Mouse (Mus musculus) ES-Bruce4 (cell line): Measurements from ENCODE around the gene Sh3tc1. TPM values are rescaled to one million over a fixed set of nuclear protein-coding genes. Genes with fewer than 3 reads are reported as not detected.
A peak's percentile ranks its signal among the peaks of the same experiment; 100 is the strongest.

ENCODE experiments used
- H3K27ac ChIP-seq: 2 replicates; pipeline ENCODE4 v1.5.1; 2012; ENCODE audit warnings: low read length, inconsistent platforms; ENCODE audit not compliant: insufficient read depth
- H3K27me3 ChIP-seq: 2 replicates; pipeline ENCODE4 v1.6.1; 2012; ENCODE audit warnings: mild to moderate bottlenecking, low read length, inconsistent platforms; ENCODE audit not compliant: control insufficient read depth, poor library complexity, insufficient read depth, severe bottlenecking
- H3K36me3 ChIP-seq: 2 replicates; pipeline ENCODE4 v1.6.1; 2012; ENCODE audit warnings: inconsistent platforms, mild to moderate bottlenecking, low read length, moderate library complexity; ENCODE audit not compliant: control insufficient read depth, poor library complexity, insufficient read depth, severe bottlenecking
- H3K4me1 ChIP-seq: one replicate; pipeline ENCODE4 v1.8.1; 2011; ENCODE audit warnings: low read length; ENCODE audit not compliant: control insufficient read depth, insufficient read depth
- H3K4me3 ChIP-seq: 2 replicates; pipeline ENCODE4 v1.5.1; 2011; ENCODE audit warnings: low read depth, mild to moderate bottlenecking, low read length
- H3K9ac ChIP-seq: 2 replicates; pipeline ENCODE4 v1.6.1; 2012; ENCODE audit warnings: low read depth, mild to moderate bottlenecking, inconsistent platforms; ENCODE audit not compliant: poor library complexity, severe bottlenecking
- H3K9me3 ChIP-seq: replicated peaks from 2 replicates; pipeline ENCODE4 v1.6.1; 2012; ENCODE audit warnings: mild to moderate bottlenecking, low read length, inconsistent platforms; ENCODE audit not compliant: control insufficient read depth, poor library complexity, insufficient read depth, severe bottlenecking
- CTCF ChIP-seq: IDR thresholded peaks from one replicate; pipeline ENCODE4 v1.8.1; 2011; ENCODE audit warnings: low read depth, low read length
- EP300 ChIP-seq: IDR thresholded peaks from 2 replicates; pipeline ENCODE4 v1.6.1; 2011; ENCODE audit warnings: low read depth, low read length; ENCODE audit not compliant: insufficient read depth
- POLR2A ChIP-seq: IDR thresholded peaks from one replicate; pipeline ENCODE4 v1.8.1; 2011; ENCODE audit warnings: low read length; ENCODE audit not compliant: insufficient read depth
- polyA plus RNA-seq: library from polyadenylated mRNA; stranded (reverse); fragments of >200 nt; gene quantifications from 2 replicates; pipeline ENCODE4 v1.2.4, GENCODE M21; 2011; ENCODE audit warnings: low read depth; ENCODE audit not compliant: missing spikeins, insufficient read depth, insufficient read length

The Sh3tc1 gene
- polyA plus RNA-seq, 1 experiment = 3.6 TPM

DNA sequence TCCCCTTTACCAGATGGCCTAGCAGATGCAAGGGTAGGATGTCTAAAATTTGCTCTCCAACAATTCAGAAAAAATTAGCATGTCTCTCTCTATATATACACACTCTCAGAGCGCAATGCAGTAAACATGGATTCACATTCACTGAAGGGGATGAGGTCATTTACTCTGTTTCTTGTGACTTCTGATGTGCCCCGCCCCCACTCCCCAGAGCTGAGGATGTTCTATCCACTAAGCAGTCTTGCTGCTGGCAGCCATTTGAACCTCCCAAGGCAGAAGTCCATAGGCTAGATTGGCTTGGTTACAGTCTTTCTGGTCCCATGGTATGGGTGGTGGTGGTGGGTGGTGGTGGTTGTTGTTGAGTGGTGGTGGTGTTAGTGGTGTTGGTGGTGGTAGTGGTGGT is 17.9 kb downstream of the Sh3tc1 start:
- TF ChIP-seq POLR2A = no peak
- no peak for TF ChIP-seq CTCF
- no peak for TF ChIP-seq EP300
- Histone ChIP-seq H3K9ac (no peak overlapping the region), H3K9me3 (no peaks in the 10 kb centered on the region), H3K4me1 (peaks cover 7% of the 10 kb centered on the region), H3K36me3 (no peaks in the 10 kb centered on the region), H3K27ac (peak overlapping the region; percentile 75), H3K4me3 (no peak overlapping the region), H3K27me3 (no peaks in the 10 kb centered on the region)

DNA sequence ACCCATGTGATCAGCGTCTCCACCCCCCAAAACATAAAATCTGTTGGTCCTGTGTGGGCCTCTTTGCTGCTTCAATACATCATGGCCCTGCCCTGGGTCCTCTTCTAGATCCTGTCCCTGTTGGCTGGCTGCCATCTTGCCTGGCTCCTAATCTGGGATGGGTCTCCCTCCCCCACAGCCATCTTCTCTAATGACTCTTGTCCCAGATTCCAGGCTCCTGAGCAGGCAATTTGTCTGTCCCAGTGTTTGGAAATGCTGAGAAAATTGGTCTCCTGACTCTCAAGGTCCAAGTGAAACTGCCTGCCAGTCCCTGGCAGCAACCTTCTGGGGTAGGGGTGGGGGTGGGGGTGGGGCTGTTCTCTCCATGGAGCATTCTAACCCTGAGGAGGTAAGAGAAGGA is 19.9 kb downstream of the Sh3tc1 start:
- H3K9me3 ChIP-seq = no peaks in the 10 kb centered on the region
- no peaks in the 10 kb centered on the region for H3K27me3 ChIP-seq
- no peak overlapping the region for H3K9ac ChIP-seq
- no peak overlapping the region for H3K27ac ChIP-seq
- H3K4me1 ChIP-seq = peaks cover 7% of the 10 kb centered on the region
- TF ChIP-seq CTCF = no peak
- no peak for TF ChIP-seq POLR2A
- TF ChIP-seq EP300 = no peak
- H3K36me3 ChIP-seq = no peaks in the 10 kb centered on the region
- no peak overlapping the region for H3K4me3 ChIP-seq

DNA sequence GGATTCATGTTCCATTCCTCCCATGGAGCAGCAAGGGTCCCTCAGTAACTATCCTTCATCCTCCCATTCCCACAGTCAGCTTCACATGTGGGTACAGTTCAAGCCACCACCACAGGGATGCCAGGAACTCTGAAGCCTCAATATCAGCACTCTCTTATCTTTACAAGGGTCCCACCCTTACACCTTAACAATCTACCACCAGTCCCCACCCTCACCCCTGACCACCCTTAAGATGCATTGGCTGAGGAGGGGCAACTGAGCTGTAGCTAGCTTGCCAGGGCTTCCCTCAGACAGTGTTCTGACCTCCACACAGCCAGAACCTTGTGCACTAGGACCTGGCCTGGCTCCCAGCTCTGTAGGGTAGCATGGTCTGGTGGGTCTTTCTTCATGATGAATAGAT is 20.4 kb downstream of the Sh3tc1 start:
- Histone ChIP-seq H3K27ac (no peak overlapping the region), H3K9ac (no peak overlapping the region), H3K36me3 (no peaks in the 10 kb centered on the region), H3K27me3 (no peaks in the 10 kb centered on the region), H3K9me3 (no peaks in the 10 kb centered on the region), H3K4me3 (no peak overlapping the region), H3K4me1 (peaks cover 7% of the 10 kb centered on the region)
- TF ChIP-seq POLR2A (no peak), CTCF (no peak), EP300 (no peak)

DNA sequence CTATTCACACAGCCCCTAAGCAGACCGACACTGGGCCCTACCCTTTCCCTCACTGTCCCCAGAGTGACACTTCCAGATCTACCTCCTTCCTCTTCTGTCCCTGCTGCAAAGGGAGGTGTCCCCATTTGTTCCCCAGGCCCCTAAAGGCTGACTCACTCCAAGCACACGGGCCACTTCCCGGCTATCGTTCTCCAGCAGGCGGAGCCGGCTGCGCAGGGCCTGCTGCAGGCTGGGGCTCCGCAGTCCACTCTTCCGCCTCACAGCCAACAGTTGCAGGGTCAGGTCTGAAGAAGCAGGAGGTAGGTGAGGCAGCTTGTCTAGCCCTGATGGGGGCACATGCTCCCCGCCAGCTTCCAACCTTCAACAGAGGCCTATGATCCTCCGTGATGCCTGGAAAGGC is 21.0 kb downstream of the Sh3tc1 start:
- no peak for TF ChIP-seq CTCF
- no peak for TF ChIP-seq EP300
- no peak for TF ChIP-seq POLR2A
- Histone ChIP-seq H3K27ac (0 out of 2 replicates have a peak overlapping the region, but pooled peaks have one; percentile 2), H3K9me3 (no peaks in the 10 kb centered on the region), H3K27me3 (no peaks in the 10 kb centered on the region), H3K4me1 (peaks cover 7% of the 10 kb centered on the region), H3K4me3 (no peak overlapping the region), H3K36me3 (no peaks in the 10 kb centered on the region), H3K9ac (no peak overlapping the region)

DNA sequence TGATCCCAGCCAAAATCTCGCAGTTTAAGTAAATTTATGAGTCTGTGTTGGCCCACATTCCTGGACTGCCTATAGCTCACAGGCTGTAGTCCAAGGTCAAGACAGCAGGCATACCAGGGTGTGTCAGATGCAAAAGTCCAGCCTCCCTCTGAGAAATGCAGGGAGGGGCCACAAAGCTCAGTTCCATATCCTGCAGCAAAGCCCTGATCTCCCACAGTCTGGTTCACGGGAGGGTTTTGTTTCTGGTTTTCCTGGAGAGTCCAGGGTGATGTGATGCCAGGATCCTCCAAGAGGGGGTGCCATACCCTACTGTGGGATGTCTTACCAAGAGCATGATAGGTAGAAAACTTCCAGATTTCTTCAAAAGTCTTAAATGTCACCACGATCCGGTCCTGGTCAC is 21.8 kb downstream of the Sh3tc1 start:
- TF ChIP-seq POLR2A = no peak
- peak; percentile 61; the same call in 1 of the 2 replicates for TF ChIP-seq EP300
- peak; percentile 37 for TF ChIP-seq CTCF
- H3K9ac ChIP-seq = no peak overlapping the region
- no peaks in the 10 kb centered on the region for H3K9me3 ChIP-seq
- H3K4me3 ChIP-seq = no peak overlapping the region
- H3K27ac ChIP-seq = peak overlapping the region; percentile 51
- H3K27me3 ChIP-seq = no peaks in the 10 kb centered on the region
- no peaks in the 10 kb centered on the region for H3K36me3 ChIP-seq
- H3K4me1 ChIP-seq = peaks cover 5% of the 10 kb centered on the region

DNA sequence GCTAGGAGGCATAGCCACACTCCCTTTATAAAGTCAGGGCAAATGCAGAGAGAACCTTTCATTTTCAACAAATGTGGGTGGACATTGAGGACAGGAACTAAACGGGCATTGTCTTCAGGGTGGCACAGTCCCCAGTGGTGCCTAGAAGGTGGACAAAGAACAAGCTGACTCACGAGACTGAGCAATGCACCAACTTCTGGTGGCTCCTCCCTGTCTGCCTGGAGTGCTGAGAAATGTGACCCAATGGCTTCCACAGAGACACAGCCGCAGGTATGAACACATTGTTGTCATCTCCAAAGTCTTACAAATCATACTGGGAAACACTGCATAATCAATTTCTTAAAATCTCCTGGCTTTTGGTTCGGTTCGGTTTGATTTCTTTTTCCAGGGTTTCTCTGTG is 22.3 kb downstream of the Sh3tc1 start:
- H3K27ac ChIP-seq = peak overlapping the region; percentile 51
- TF ChIP-seq CTCF (no peak), POLR2A (no peak), EP300 (no peak)
- no peaks in the 10 kb centered on the region for H3K36me3 ChIP-seq
- peaks cover 3% of the 10 kb centered on the region for H3K4me1 ChIP-seq
- no peaks in the 10 kb centered on the region for H3K9me3 ChIP-seq
- H3K9ac ChIP-seq = no peak overlapping the region
- H3K27me3 ChIP-seq = no peaks in the 10 kb centered on the region
- no peak overlapping the region for H3K4me3 ChIP-seq
